Mouse (Mus musculus): Measurements from ENCODE around the gene Ank.
"Not testable (repeated sequence)": the region's sequence is repeated elsewhere in the genome, so short reads cannot be mapped to it uniquely, and the experiment has no call there.

Gene Ank

GRCm38 (mm10) chr15:27467081-27467491 lies 609 bp downstream of the Ank start:
- DNase-seq (ENCODE audit: low read depth, low spot score) = no peak

- DNase-seq (ENCODE audit: low read depth, low spot score) = no peak
Observed at GRCm38 (mm10) chr15:27467641-27468040, 1.2 kb downstream of the Ank start.

- no peak for DNase-seq (ENCODE audit: low read depth, low spot score)
Observed at GRCm38 (mm10) chr15:27468822-27469488, 2.5 kb downstream of the Ank start.

GRCm38 (mm10) chr15:27470346-27470745 lies 3.9 kb downstream of the Ank start:
- DNase-seq (ENCODE audit: low read depth, low spot score) = not testable (repeated sequence)

GRCm38 (mm10) chr15:27472315-27472714 lies 5.8 kb downstream of the Ank start:
- DNase-seq (ENCODE audit: low read depth, low spot score) = no peak

GRCm38 (mm10) chr15:27475988-27476387 lies 9.5 kb downstream of the Ank start:
- DNase-seq (ENCODE audit: low read depth, low spot score) = no peak

- DNase-seq (ENCODE audit: low read depth, low spot score) = no peak
Observed at GRCm38 (mm10) chr15:27476671-27477070, 10.2 kb downstream of the Ank start.

- no peak for DNase-seq (ENCODE audit: low read depth, low spot score)
Observed at GRCm38 (mm10) chr15:27477159-27477558, 10.7 kb downstream of the Ank start.

- DNase-seq (ENCODE audit: low read depth, low spot score) = no peak
Observed at GRCm38 (mm10) chr15:27477630-27478029, 11.2 kb downstream of the Ank start.

GRCm38 (mm10) chr15:27480333-27481015 lies 14.0 kb downstream of the Ank start:
- DNase-seq (ENCODE audit: low read depth, low spot score) = no peak

GRCm38 (mm10) chr15:27481956-27482355 lies 15.5 kb downstream of the Ank start:
- DNase-seq (ENCODE audit: low read depth, low spot score) = no peak

- DNase-seq (ENCODE audit: low read depth, low spot score) = no peak
Observed at GRCm38 (mm10) chr15:27483183-27483582, 16.7 kb downstream of the Ank start.

GRCm38 (mm10) chr15:27485567-27486278 lies 19.2 kb downstream of the Ank start:
- DNase-seq (ENCODE audit: low read depth, low spot score) = no peak

GRCm38 (mm10) chr15:27486279-27486618 lies 19.8 kb downstream of the Ank start:
- DNase-seq (ENCODE audit: low read depth, low spot score) = no peak

GRCm38 (mm10) chr15:27487059-27487458 lies 20.6 kb downstream of the Ank start:
- no peak for DNase-seq (ENCODE audit: low read depth, low spot score)

GRCm38 (mm10) chr15:27488042-27488441 lies 21.6 kb downstream of the Ank start:
- DNase-seq (ENCODE audit: low read depth, low spot score) = no peak

GRCm38 (mm10) chr15:27490676-27491075 lies 24.2 kb downstream of the Ank start:
- no peak for DNase-seq (ENCODE audit: low read depth, low spot score)

- DNase-seq (ENCODE audit: low read depth, low spot score) = no peak
Observed at GRCm38 (mm10) chr15:27491425-27492070, 25.1 kb downstream of the Ank start.

- no peak for DNase-seq (ENCODE audit: low read depth, low spot score)
Observed at GRCm38 (mm10) chr15:27492156-27492555, 25.7 kb downstream of the Ank start.

GRCm38 (mm10) chr15:27492734-27493133 lies 26.3 kb downstream of the Ank start:
- no peak for DNase-seq (ENCODE audit: low read depth, low spot score)

GRCm38 (mm10) chr15:27493516-27493915 lies 27.0 kb downstream of the Ank start:
- DNase-seq (ENCODE audit: low read depth, low spot score) = no peak

GRCm38 (mm10) chr15:27495981-27496401 lies 29.5 kb downstream of the Ank start:
- DNase-seq (ENCODE audit: low read depth, low spot score) = no peak

Measured in brain, embryonic 18.5 days (tissue).